Mouse (Mus musculus) megakaryocyte, embryonic 14.5 days (primary cell): Measurements from ENCODE around the gene Nyap1. TPM values are rescaled to one million over a fixed set of nuclear protein-coding genes. Genes with fewer than 3 reads are reported as not detected.

Experiments
- H3K27me3 ChIP-seq: replicated peaks from 2 replicates; pipeline ENCODE3; 2012; ENCODE audit warnings: inconsistent platforms
- H3K36me3 ChIP-seq: replicated peaks from 2 replicates; pipeline ENCODE3; 2012; ENCODE audit warnings: low read length, inconsistent platforms, mixed read lengths
- H3K4me1 ChIP-seq: 2 replicates; pipeline ENCODE4 v1.6.1; 2012; ENCODE audit warnings: inconsistent platforms
- H3K4me3 ChIP-seq: replicated peaks from 2 replicates; pipeline ENCODE3; 2012; ENCODE audit warnings: moderate library complexity, mild to moderate bottlenecking, inconsistent platforms
- H3K9me3 ChIP-seq: 2 replicates; pipeline ENCODE4 v1.6.1; 2012; ENCODE audit warnings: inconsistent platforms
- FLI1 ChIP-seq: IDR thresholded peaks from 2 replicates; pipeline ENCODE4 v1.6.1; 2012; ENCODE audit warnings: low read length, inconsistent platforms, mixed read lengths
- GATA1 ChIP-seq: IDR thresholded peaks from 3 replicates; pipeline ENCODE4 v1.6.1; 2012; ENCODE audit warnings: mixed read lengths, low read length, inconsistent platforms, borderline replicate concordance
- polyA plus RNA-seq: library from polyadenylated mRNA; stranded (reverse); fragments of >175 nt; gene quantifications from 2 replicates; pipeline ENCODE4 v1.2.3, GENCODE M21; 2012; ENCODE audit warnings: low replicate concordance; ENCODE audit not compliant: insufficient read depth

The Nyap1 gene
- polyA plus RNA-seq, result 5.9 and 8.4 TPM in 2 replicates

DNA sequence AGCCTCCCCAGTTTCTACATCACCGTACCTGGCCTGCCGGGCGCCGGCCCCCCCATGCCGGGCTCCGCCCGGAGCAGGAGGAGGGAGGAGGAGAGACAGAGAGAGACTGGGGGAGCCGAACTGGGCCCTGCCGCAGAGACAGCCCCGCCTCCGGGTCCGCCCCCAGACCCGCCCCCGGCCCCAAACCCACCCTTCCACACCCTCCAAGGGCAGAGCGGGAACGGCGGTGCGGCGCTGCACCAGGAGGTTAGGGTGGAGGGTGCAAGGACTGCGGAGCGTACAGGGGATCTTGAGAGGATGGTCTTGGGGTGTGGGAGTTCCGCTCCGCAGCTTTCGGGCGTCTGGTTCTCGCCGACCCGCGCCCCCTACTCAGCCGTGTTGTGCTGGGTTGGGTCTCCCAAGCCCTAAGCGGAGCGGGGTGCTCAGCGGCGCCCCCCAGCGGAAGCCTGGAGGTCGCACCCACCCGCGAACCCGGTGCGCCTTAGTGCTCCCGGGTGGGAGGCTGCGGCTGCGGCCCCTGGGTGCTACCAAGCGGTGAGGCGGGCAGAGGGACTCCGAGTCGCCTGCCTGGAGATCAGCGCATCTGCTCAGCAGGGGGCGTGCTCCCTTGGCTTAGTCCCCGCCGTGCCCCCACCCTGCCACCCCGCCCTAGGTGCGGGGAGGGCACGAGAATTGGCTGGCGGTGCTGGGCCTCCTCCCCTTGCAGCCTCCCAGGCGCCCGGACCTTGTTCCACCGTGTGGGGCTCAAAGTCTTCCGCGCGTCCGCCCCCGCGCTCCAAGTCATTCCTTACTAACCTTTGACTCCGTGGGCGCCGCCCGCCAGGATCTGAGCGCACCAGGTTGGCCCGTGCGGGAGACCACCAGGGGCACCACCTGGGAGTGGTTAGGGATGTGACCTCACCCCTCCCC is at the start of gene Nyap1:
Gene Nyap1 (minus strand): TSS at position 585 of the 909 bp plus-strand sequence.
- H3K36me3 ChIP-seq, result peaks cover 5% of the 10 kb centered on the region
- peak within 1 kb of the TSS; percentile 95 for H3K4me3 ChIP-seq
- peaks cover 71% of the 10 kb centered on the region for H3K4me1 ChIP-seq
- no peaks in the 10 kb centered on the region for H3K9me3 ChIP-seq
- TF ChIP-seq FLI1 (no peak), GATA1 (no peak)
- no peaks in the 10 kb centered on the region for H3K27me3 ChIP-seq

DNA sequence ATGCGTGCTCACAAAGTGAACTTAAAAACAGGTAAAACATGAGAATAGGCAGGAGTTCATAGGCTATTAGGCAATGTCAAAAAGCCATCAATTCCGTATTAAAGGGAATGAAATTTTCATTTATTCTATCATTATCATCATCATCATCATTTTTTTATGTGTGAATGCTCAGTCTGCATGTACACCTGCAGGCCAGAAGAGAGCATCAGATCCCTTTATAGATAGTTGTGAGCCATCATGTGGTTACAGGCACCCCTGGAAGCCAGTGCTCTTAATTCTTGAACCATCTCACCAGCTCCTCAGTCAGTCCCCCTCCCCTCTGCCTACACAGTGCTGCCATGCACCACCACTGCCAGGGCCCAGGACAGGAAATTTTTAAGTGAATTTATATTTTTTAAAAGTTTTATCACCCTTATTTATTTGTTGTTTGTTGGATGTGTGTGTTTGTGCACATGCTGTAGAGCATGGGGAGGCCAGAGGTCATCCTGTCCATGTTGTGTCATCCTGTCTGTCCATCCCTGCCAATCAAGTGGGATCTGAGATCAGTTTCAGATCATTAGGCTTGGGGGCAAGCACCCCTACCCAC is 47.6 kb upstream of the Nyap1 start:
- peaks cover 11% of the 10 kb centered on the region for H3K36me3 ChIP-seq
- TF ChIP-seq GATA1 (no peak), FLI1 (no peak)
- H3K27me3 ChIP-seq, result no peaks in the 10 kb centered on the region
- H3K4me3 ChIP-seq, result no peak overlapping the region
- H3K9me3 ChIP-seq, result no peaks in the 10 kb centered on the region
- peaks cover 21% of the 10 kb centered on the region for H3K4me1 ChIP-seq

GRCm38 (mm10) chr5:137788171-137788570 is 46.8 kb upstream of the Nyap1 start:
- Histone ChIP-seq H3K36me3 (peaks cover 19% of the 10 kb centered on the region), H3K9me3 (no peaks in the 10 kb centered on the region), H3K4me1 (peaks cover 30% of the 10 kb centered on the region), H3K27me3 (no peaks in the 10 kb centered on the region), H3K4me3 (peak overlapping the region; percentile 95)
- TF ChIP-seq GATA1, result no peak
- TF ChIP-seq FLI1, result no peak

- Histone ChIP-seq H3K4me3 (peak within 1 kb of the TSS; percentile 95), H3K27me3 (no peaks in the 10 kb centered on the region), H3K4me1 (peaks cover 38% of the 10 kb centered on the region), H3K9me3 (no peaks in the 10 kb centered on the region), H3K36me3 (peaks cover 28% of the 10 kb centered on the region)
- TF ChIP-seq GATA1, result peak; percentile 48; the same call in 1 of the 3 replicates
- no peak for TF ChIP-seq FLI1
Measured at GRCm38 (mm10) chr5:137787151-137787928, 45.9 kb upstream of the Nyap1 start, which contains the start of the genes Mepce and Zcwpw1. TSS of gene Mepce (minus strand) at chr5:137787655. TSS of gene Zcwpw1 (plus strand) at chr5:137787798.

DNA sequence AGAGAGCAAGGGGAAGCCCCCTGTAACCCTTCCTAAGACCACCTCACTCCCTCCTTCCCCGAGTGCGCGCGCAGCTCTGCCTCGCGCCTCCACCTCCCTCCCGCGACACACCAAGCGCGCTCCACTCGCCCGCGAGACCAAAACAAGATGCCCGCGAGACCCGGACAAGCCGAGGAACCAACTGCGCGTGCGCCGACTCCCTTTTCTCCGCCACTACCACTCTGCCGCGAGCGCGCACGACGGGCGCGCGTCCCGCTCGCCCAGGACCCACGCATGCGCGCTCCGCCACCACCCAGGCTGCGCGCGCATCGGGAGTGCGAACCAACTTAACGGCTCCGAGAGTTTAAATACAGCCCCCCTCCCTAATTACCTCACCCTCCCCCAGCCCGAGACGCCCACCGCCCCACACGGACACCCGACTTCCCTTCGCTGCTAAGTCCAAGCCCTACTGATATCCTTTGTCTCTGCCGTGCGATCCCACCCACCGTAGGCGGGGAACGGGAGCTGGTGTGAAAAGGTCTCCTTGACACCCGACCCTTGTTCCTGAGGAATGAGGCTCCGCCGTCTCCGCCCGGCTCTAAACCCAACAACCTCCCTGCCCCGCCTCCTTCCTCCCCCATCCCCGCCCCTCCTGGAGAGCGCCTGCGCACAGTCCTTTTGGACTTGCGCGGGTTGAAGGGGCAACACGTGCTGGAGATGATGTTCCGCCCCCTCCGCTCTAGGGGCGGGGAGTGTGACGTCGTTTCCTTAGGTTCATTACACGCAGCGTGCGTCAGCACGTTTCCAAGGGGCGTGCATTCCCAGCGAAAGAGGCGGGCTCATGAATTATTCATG is 44.9 kb upstream of the Nyap1 start:
- Histone ChIP-seq H3K9me3 (no peaks in the 10 kb centered on the region), H3K36me3 (peaks cover 38% of the 10 kb centered on the region), H3K4me1 (peaks cover 48% of the 10 kb centered on the region), H3K4me3 (peak overlapping the region; percentile 95), H3K27me3 (no peaks in the 10 kb centered on the region)
- TF ChIP-seq GATA1, result no peak
- no peak for TF ChIP-seq FLI1

DNA sequence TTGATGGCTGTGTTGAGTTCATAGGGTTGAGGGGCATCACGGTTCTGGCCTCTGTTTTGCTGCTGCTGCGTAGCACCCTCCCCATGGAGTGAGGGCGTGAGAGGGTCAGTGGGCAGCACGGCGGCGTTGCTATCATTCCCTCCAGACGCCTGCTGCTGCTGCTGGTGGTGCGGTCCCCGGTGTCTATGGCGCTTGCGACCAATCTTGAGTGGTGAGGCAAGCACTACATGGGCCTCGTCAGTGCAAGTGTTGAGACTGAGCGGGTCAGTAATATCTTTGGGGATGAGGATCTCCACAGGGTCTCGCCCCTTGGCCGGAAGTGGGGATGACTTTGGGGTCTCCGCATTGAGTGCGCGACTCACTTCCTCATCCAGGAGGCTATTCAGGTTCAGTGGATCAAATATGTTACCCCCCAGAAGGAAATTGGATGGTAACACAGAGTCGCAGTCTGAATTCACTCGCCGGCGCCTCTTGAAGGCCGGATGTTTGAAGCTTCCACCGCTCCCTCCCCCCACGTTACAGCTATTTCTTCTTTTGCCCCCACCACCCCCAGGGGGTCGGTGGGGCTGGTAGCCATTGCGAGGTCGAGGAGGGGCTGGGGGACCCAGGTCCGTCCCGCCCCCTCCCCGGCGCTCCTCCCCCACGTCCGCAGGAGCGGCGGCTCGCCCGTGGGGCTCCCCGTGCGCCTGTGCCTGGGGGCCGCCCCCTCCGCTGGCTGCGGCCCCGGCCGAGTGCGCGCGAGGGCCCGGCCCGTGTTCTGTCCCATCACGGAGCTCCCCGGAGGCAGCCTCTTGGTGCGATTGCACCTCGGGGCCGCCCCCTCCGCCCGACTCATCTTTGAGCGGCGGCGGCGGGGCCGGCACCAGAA is 44.0 kb upstream of the Nyap1 start:
- no peak for TF ChIP-seq FLI1
- TF ChIP-seq GATA1, result no peak

DNA sequence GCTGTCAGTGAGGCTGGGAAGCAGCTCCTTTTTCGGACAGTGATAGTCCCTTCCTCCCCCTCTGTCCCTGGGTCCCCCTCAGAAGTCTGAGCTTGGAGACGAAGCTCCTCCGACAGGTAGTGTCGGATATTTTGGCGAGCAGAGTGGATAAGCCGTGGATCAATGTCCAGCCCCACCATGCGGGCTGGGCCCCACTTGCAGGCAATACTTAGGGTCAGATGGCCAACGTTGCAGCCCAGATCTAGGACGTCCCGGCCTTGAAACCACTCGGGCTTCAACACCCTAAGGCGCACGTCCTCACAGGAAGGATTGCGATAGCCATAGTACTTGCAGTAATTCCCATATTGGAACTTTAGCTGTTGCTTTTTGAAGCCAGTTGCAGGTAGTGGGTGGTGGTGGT is 43.1 kb upstream of the Nyap1 start:
- TF ChIP-seq GATA1 (no peak), FLI1 (no peak)
- H3K4me1 ChIP-seq, result peaks cover 63% of the 10 kb centered on the region
- no peaks in the 10 kb centered on the region for H3K9me3 ChIP-seq

More for the DNA sequence above, 44.0 kb upstream of the Nyap1 start:
- Histone ChIP-seq H3K27me3 (no peaks in the 10 kb centered on the region), H3K4me1 (peaks cover 54% of the 10 kb centered on the region), H3K9me3 (no peaks in the 10 kb centered on the region), H3K4me3 (peak overlapping the region; percentile 95), H3K36me3 (peaks cover 47% of the 10 kb centered on the region)

DNA sequence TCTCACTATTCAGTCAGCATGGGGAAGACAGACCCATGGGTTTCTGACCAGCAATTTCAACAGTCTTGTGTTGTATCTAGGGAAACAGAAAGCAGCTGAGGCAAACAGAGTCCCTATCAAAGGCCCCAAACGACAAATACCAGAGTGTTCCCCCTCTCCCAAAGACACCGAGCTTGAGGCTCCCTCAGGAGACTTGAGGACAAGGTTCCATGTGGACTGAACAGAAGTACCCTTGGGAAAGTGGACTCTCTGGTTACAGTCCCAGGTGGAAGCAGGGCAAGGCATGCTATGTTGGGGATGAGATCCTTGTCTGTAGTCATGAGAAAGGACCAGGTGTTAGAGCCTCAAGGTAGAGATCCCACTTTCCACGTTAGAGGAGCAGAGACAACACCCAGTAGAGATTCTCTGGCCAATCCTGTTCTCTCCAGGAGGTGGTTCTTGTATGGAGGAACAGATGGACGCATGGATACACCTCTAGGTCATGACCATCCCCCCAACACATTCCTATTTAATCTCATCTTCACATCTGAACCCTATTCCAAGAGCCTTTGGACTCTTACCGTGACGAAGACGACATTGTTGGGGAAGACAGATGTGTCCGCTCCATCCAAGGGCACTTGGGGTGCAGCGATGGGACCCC is 42.6 kb upstream of the Nyap1 start:
- peak overlapping the region; percentile 95 for H3K4me3 ChIP-seq
- no peaks in the 10 kb centered on the region for H3K27me3 ChIP-seq
- no peaks in the 10 kb centered on the region for H3K9me3 ChIP-seq
- H3K36me3 ChIP-seq, result peaks cover 52% of the 10 kb centered on the region
- TF ChIP-seq GATA1 (no peak), FLI1 (no peak)
- H3K4me1 ChIP-seq, result peaks cover 66% of the 10 kb centered on the region

More for the DNA sequence above, 43.1 kb upstream of the Nyap1 start:
- peaks cover 52% of the 10 kb centered on the region for H3K36me3 ChIP-seq
- peak overlapping the region; percentile 95 for H3K4me3 ChIP-seq
- no peaks in the 10 kb centered on the region for H3K27me3 ChIP-seq
